Mouse (Mus musculus) G1E (cell line): Measurements from ENCODE around the gene H2-DMa. TPM values are rescaled to one million over a fixed set of nuclear protein-coding genes. Genes with fewer than 3 reads are reported as not detected.
A peak's percentile ranks its signal among the peaks of the same experiment; 100 is the strongest.

Experiments
- ATAC-seq: 2 replicates; pipeline ENCODE4 v1.8.0; 2016; ENCODE audit warnings: mild to moderate bottlenecking; ENCODE audit not compliant: insufficient number of reproducible peaks, poor library complexity, low FRiP score, severe bottlenecking; ENCODE audit errors: extremely low read depth
- DNase-seq: peaks from one replicate; pipeline ENCODE4 v3.0.0; 2012; ENCODE audit warnings: low spot score
- H3K27me3 ChIP-seq: 2 replicates; pipeline ENCODE4 v1.6.1; 2012; ENCODE audit warnings: mild to moderate bottlenecking, low read length, inconsistent platforms; ENCODE audit not compliant: insufficient read depth
- H3K36me3 ChIP-seq: replicated peaks from 2 replicates; pipeline ENCODE3; 2012; ENCODE audit warnings: mild to moderate bottlenecking, inconsistent platforms
- H3K4me1 ChIP-seq: 2 replicates; pipeline ENCODE4 v1.6.1; 2012; ENCODE audit warnings: low read depth, low read length, inconsistent platforms, mixed read lengths; ENCODE audit not compliant: insufficient read depth
- H3K4me3 ChIP-seq: 2 replicates; pipeline ENCODE4 v1.5.1; 2012; ENCODE audit warnings: low read depth, mild to moderate bottlenecking, inconsistent platforms, low read length, moderate library complexity, mixed read lengths
- H3K9me3 ChIP-seq: replicated peaks from 2 replicates; pipeline ENCODE4 v1.6.1; 2012; ENCODE audit warnings: inconsistent platforms
- CTCF ChIP-seq: IDR thresholded peaks from 2 replicates; pipeline ENCODE4 v1.5.1; 2012; ENCODE audit warnings: low read depth, low read length, inconsistent platforms, mixed read lengths
- GATA1 ChIP-seq: IDR thresholded peaks from 2 replicates; pipeline ENCODE4 v1.6.1; 2012; ENCODE audit warnings: borderline replicate concordance, low read length, inconsistent platforms, mixed read lengths
- GATA2 ChIP-seq: IDR thresholded peaks from 2 replicates; pipeline ENCODE4 v1.6.1; 2012; ENCODE audit warnings: low read depth, low read length, inconsistent platforms, borderline replicate concordance
- POLR2AphosphoS5 ChIP-seq: IDR thresholded peaks from 2 replicates; pipeline ENCODE4 v1.6.1; 2012; ENCODE audit warnings: low read depth, low read length, inconsistent platforms; ENCODE audit not compliant: insufficient replicate concordance
- TAL1 ChIP-seq: conservative IDR thresholded peaks from 2 replicates; pipeline ENCODE4 v1.6.1; 2012; ENCODE audit warnings: low read depth, low read length, inconsistent platforms, mixed read lengths
- polyA plus RNA-seq: library from polyadenylated mRNA; stranded (reverse); fragments of >175 nt; gene quantifications from 2 replicates; pipeline ENCODE4 v1.2.3, GENCODE M21; 2012
- total RNA-seq, 2 experiments: library from RNA; stranded (forward) in 1 of 2; stranded (reverse) in 1 of 2; fragments of 200-1000 nt in 1 of 2; fragments of >200 nt in 1 of 2; fragmentation: Nextera tagmentation in 1 of 2; gene quantifications; 2 replicates each; pipeline ENCODE4 v1.2.3; 2014 to 2017

Gene H2-DMa
- total and polyA plus RNA-seq, 3 experiments = 1.3 to 16.1 (median 2.8) TPM

GRCm38 (mm10) chr17:34118113-34118872, 1.0 kb upstream of the H2-DMa start:
- no peak for TF ChIP-seq GATA2
- TF ChIP-seq POLR2AphosphoS5 = no peak; the same call in 1 of the 2 replicates
- TF ChIP-seq GATA1 = no peak
- TF ChIP-seq TAL1 = no peak
- TF ChIP-seq CTCF = no peak
- ATAC-seq = no peak

GRCm38 (mm10) chr17:34118873-34119248, 480 bp upstream of the H2-DMa start:
- Histone ChIP-seq H3K36me3 (peaks cover 69% of the 10 kb centered on the region), H3K9me3 (no peaks in the 10 kb centered on the region), H3K4me3 (peak overlapping the region; percentile 99), H3K4me1 (peaks cover 40% of the 10 kb centered on the region), H3K27me3 (no peaks in the 10 kb centered on the region)
- DNase-seq (peak; percentile 76), ATAC-seq (no peak)
- no peak for TF ChIP-seq CTCF
- no peak for TF ChIP-seq TAL1
- no peak for TF ChIP-seq GATA1
- TF ChIP-seq POLR2AphosphoS5 = no peak; the same call in 1 of the 2 replicates
- TF ChIP-seq GATA2 = no peak

More at GRCm38 (mm10) chr17:34118113-34118872, 1.0 kb upstream of the H2-DMa start:
- Histone ChIP-seq H3K4me1 (peaks cover 40% of the 10 kb centered on the region), H3K27me3 (no peaks in the 10 kb centered on the region), H3K4me3 (peak overlapping the region; percentile 99), H3K36me3 (peaks cover 71% of the 10 kb centered on the region), H3K9me3 (no peaks in the 10 kb centered on the region)
- peak; percentile 30 for DNase-seq

GRCm38 (mm10) chr17:34120180-34120723, 911 bp downstream of the H2-DMa start:
- H3K4me1 ChIP-seq = peaks cover 38% of the 10 kb centered on the region
- DNase-seq (peak; percentile 79), ATAC-seq (no peak)
- no peaks in the 10 kb centered on the region for H3K9me3 ChIP-seq
- no peak for TF ChIP-seq CTCF
- TF ChIP-seq POLR2AphosphoS5 = 0 out of 2 replicates have a peak, but pooled peaks have one; percentile 69
- TF ChIP-seq GATA1 = no peak
- no peak for TF ChIP-seq GATA2
- TF ChIP-seq TAL1 = no peak
- H3K27me3 ChIP-seq = no peaks in the 10 kb centered on the region
- H3K4me3 ChIP-seq = peak overlapping the region; percentile 99
- peaks cover 60% of the 10 kb centered on the region for H3K36me3 ChIP-seq

- ATAC-seq (no peak), DNase-seq (peak; percentile 83)
- H3K4me3 ChIP-seq = peak overlapping the region; percentile 99
- TF ChIP-seq POLR2AphosphoS5 (no peak), GATA2 (no peak), GATA1 (no peak), CTCF (no peak), TAL1 (no peak)
- no peaks in the 10 kb centered on the region for H3K9me3 ChIP-seq
- H3K36me3 ChIP-seq = peaks cover 59% of the 10 kb centered on the region
- peaks cover 37% of the 10 kb centered on the region for H3K4me1 ChIP-seq
- no peaks in the 10 kb centered on the region for H3K27me3 ChIP-seq
These were observed 1.5 kb downstream of the H2-DMa start for GRCm38 (mm10) chr17:34120814-34121171.

- Histone ChIP-seq H3K4me1 (peaks cover 38% of the 10 kb centered on the region), H3K36me3 (peaks cover 59% of the 10 kb centered on the region), H3K4me3 (peak overlapping the region; percentile 99), H3K9me3 (no peaks in the 10 kb centered on the region), H3K27me3 (no peaks in the 10 kb centered on the region)
- DNase-seq (peak; percentile 65), ATAC-seq (no peak)
- TF ChIP-seq GATA2 = no peak
- TF ChIP-seq CTCF = no peak
- TF ChIP-seq GATA1 = no peak
- no peak for TF ChIP-seq TAL1
- TF ChIP-seq POLR2AphosphoS5 = no peak
These were observed 2.0 kb downstream of the H2-DMa start for GRCm38 (mm10) chr17:34121172-34121878.

- Histone ChIP-seq H3K4me1 (peaks cover 38% of the 10 kb centered on the region), H3K9me3 (no peaks in the 10 kb centered on the region), H3K36me3 (peaks cover 59% of the 10 kb centered on the region), H3K27me3 (no peaks in the 10 kb centered on the region), H3K4me3 (peak overlapping the region; percentile 99)
- ATAC-seq (no peak), DNase-seq (peak; percentile 66)
- TF ChIP-seq GATA1 (no peak), CTCF (no peak), POLR2AphosphoS5 (no peak), TAL1 (no peak), GATA2 (no peak)
These were observed 2.5 kb downstream of the H2-DMa start for GRCm38 (mm10) chr17:34121879-34122187.
